Mouse (Mus musculus): ENCODE measurements around the gene Suclg2.

- TF ChIP-seq CTCF (IDR thresholded peaks at IDR 0.05; ENCODE audit: low read depth): no peak
- no peak for TF ChIP-seq EP300 (optimal IDR thresholded peaks at IDR 0.05)
These were observed 131.3 kb downstream of the Suclg2 start for GRCm38 (mm10) chr6:95587108-95587796.
